Mouse (Mus musculus) heart, embryonic 10.5 days (tissue): ENCODE data around the gene Ccdc144b. TPM values are rescaled to one million over a fixed set of nuclear protein-coding genes. Genes with fewer than 3 reads are reported as not detected.

Experiments
- DNase-seq: peaks from one replicate; pipeline ENCODE4 v3.0.0-alpha.2; 2017; ENCODE audit warnings: low spot score
- H3K27ac ChIP-seq: fragments of 300-500 bp; sonication (generic); 2 replicates; pipeline ENCODE4 v1.5.1; 2016; ENCODE audit warnings: mild to moderate bottlenecking
- H3K27me3 ChIP-seq: fragments of 300-500 bp; sonication (generic); 2 replicates; pipeline ENCODE4 v1.6.1; 2016; ENCODE audit warnings: mild to moderate bottlenecking; ENCODE audit not compliant: poor library complexity, insufficient read depth, severe bottlenecking
- H3K36me3 ChIP-seq: fragments of 300-500 bp; sonication (generic); 2 replicates; pipeline ENCODE4 v1.6.1; 2016; ENCODE audit warnings: mild to moderate bottlenecking, moderate library complexity
- H3K4me1 ChIP-seq: fragments of 300-500 bp; sonication (generic); 2 replicates; pipeline ENCODE4 v1.6.1; 2016; ENCODE audit warnings: mild to moderate bottlenecking
- H3K4me3 ChIP-seq: fragments of 300-500 bp; sonication (generic); 2 replicates; pipeline ENCODE4 v1.5.1; 2016; ENCODE audit warnings: mild to moderate bottlenecking, moderate library complexity
- H3K9me3 ChIP-seq: fragments of 300-500 bp; sonication (generic); 2 replicates; pipeline ENCODE4 v1.6.1; 2016; ENCODE audit warnings: mild to moderate bottlenecking, moderate library complexity
- WGBS: fragments of 180-500 bp; shearing (Covaris S2); methylation state at CpG from one replicate; pipeline ENCODE4 v1.1.7; 2016; 5-methylcytosine and 5-hydroxymethylcytosine counted together
- polyA plus RNA-seq: library from polyadenylated mRNA; unstranded; fragments of >200 nt; fragmentation: Nextera tagmentation; extraction: Ambion mirVana; gene quantifications from 2 replicates; pipeline ENCODE4 v1.2.1, GENCODE M21; 2016

The Ccdc144b gene
- polyA plus RNA-seq: 0.02 TPM in 1 of 2 replicates, not detected in the other

DNA sequence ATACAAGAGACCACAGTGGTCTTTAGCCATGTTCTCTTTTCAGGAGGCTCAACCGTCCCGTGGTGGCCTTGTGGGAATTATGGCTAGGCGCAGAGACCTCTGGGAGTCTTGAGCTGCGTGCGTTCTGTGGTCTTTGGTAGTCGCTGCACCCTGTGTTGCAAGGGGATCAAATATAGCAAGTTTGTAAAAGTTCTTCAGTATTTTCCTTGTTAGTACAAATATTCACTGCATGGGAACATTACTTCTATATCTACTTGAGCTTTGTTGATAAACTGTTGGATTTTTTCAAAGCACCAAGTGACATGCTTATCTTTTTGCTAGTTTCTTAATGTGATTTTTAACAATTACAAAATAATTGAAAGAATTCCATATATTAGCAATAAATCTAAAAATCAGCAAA, at the start of gene Ccdc144b:
Gene Ccdc144b, minus strand, starts transcription at position 101 of the 400 bp plus-strand sequence.
- Histone ChIP-seq H3K36me3 (no peaks in the 10 kb centered on the region), H3K9me3 (no peaks in the 10 kb centered on the region), H3K4me1 (no peaks in the 10 kb centered on the region), H3K4me3 (no peak within 1 kb of the TSS), H3K27ac (no peak within 1 kb of the TSS), H3K27me3 (no peaks in the 10 kb centered on the region)
- no peak for DNase-seq
- 90% methylated on average over 6 of the region's 6 CpGs for WGBS

DNA sequence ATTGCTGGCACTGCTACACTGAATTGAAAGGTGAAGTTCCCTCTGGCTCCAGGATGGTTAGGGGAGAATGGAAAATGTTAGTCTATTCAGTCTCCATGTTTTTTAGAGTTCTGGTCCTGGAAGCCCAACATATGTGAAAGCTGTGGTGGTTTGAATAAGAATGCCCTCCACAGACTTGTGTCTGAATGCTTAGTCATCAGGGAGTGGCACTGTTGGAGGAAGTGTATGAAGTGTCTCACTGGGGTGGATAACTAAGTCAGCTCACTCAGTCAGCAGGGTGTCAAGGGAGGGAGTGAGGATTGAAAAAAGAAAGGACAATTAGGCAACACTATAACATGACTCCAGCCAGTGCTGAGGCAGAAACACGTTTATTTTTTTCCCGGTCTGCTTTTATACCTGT, 42.0 kb upstream of the Ccdc144b start:
- Histone ChIP-seq H3K4me1 (no peaks in the 10 kb centered on the region), H3K36me3 (peaks cover 22% of the 10 kb centered on the region), H3K4me3 (no peak overlapping the region), H3K27me3 (no peaks in the 10 kb centered on the region), H3K9me3 (no peaks in the 10 kb centered on the region), H3K27ac (no peak overlapping the region)
- no peak for DNase-seq
- 89% methylated on average over 2 of the region's 2 CpGs for WGBS

DNA sequence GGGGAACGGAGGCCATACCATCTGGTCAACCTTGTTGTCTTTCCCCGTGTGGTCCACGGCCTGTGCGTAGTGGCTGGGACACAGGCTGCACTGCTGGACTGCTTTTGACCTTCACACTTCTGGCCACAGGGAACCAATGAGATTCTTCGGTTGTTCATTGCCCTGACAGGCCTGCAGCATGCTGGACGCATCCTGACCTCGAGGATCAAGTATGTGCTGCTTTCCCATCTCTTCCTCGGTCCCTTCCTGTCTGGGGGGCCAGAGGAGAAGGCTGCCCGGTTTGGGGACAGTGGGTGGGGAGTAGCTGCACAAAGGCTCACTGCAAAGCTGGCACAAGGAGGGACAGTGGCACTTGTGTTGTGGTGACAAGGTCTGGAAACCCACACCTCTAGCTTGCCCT, 34.2 kb upstream of the Ccdc144b start:
- 86% methylated on average over 9 of the region's 9 CpGs for WGBS

GRCm38 (mm10) chr3:36085394-36085793, 32.0 kb upstream of the Ccdc144b start:
- Histone ChIP-seq H3K27ac (no peak overlapping the region), H3K36me3 (peaks cover 92% of the 10 kb centered on the region), H3K27me3 (no peaks in the 10 kb centered on the region), H3K4me1 (no peaks in the 10 kb centered on the region), H3K9me3 (no peaks in the 10 kb centered on the region), H3K4me3 (no peak overlapping the region)
- peak; percentile 69 for DNase-seq
- WGBS: 93% methylated on average over 5 of the region's 5 CpGs

More for the DNA sequence above, 34.2 kb upstream of the Ccdc144b start:
- DNase-seq: no peak
- Histone ChIP-seq H3K27ac (no peak overlapping the region), H3K4me3 (no peak overlapping the region), H3K9me3 (no peaks in the 10 kb centered on the region), H3K27me3 (no peaks in the 10 kb centered on the region), H3K4me1 (no peaks in the 10 kb centered on the region), H3K36me3 (peaks cover 86% of the 10 kb centered on the region)

GRCm38 (mm10) chr3:36083381-36083780, 30.0 kb upstream of the Ccdc144b start:
- Histone ChIP-seq H3K27me3 (no peaks in the 10 kb centered on the region), H3K4me1 (no peaks in the 10 kb centered on the region), H3K4me3 (no peak overlapping the region), H3K9me3 (no peaks in the 10 kb centered on the region), H3K27ac (no peak overlapping the region), H3K36me3 (peaks cover 93% of the 10 kb centered on the region)
- 94% methylated on average over 7 of the region's 7 CpGs for WGBS
- DNase-seq: peak; percentile 68

DNA sequence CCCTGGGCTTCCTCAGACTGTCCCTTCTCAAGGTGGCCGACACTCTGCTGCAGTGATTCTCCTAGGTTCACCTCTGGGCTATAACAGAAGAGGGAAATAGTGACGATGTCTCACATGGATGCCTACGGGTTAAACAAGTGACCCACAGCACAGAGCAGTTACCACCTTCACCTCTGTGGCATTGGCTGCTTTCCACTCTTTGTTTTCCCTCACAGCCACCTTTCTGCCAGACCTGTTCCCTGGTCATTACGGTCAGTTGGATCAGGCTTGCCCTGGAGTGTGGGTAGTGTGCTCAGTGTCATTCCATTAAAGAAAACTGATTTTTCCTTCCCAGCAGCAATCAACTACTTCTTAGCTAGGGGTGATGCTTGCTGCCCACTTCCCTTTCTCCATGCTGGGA, 29.5 kb upstream of the Ccdc144b start:
- 91% methylated on average over 4 of the region's 4 CpGs for WGBS
- peak; percentile 63 for DNase-seq
- Histone ChIP-seq H3K36me3 (peaks cover 93% of the 10 kb centered on the region), H3K4me1 (no peaks in the 10 kb centered on the region), H3K27ac (no peak overlapping the region), H3K27me3 (no peaks in the 10 kb centered on the region), H3K9me3 (no peaks in the 10 kb centered on the region), H3K4me3 (no peak overlapping the region)

- H3K4me1 ChIP-seq: no peaks in the 10 kb centered on the region
- no peaks in the 10 kb centered on the region for H3K27me3 ChIP-seq
- 90% methylated on average over 5 of the region's 5 CpGs for WGBS
- peaks cover 93% of the 10 kb centered on the region for H3K36me3 ChIP-seq
- no peaks in the 10 kb centered on the region for H3K9me3 ChIP-seq
- H3K4me3 ChIP-seq: no peak overlapping the region
- no peak overlapping the region for H3K27ac ChIP-seq
- peak; percentile 52 for DNase-seq
These were observed 27.4 kb upstream of the Ccdc144b start for GRCm38 (mm10) chr3:36080741-36081140.

- peaks cover 93% of the 10 kb centered on the region for H3K36me3 ChIP-seq
- H3K9me3 ChIP-seq: no peaks in the 10 kb centered on the region
- H3K4me3 ChIP-seq: no peak overlapping the region
- H3K27me3 ChIP-seq: no peaks in the 10 kb centered on the region
- peak; percentile 63 for DNase-seq
- H3K4me1 ChIP-seq: no peaks in the 10 kb centered on the region
- no peak overlapping the region for H3K27ac ChIP-seq
- 85% methylated on average over 5 of the region's 5 CpGs for WGBS
These were observed 26.5 kb upstream of the Ccdc144b start for GRCm38 (mm10) chr3:36079886-36080285.

DNA sequence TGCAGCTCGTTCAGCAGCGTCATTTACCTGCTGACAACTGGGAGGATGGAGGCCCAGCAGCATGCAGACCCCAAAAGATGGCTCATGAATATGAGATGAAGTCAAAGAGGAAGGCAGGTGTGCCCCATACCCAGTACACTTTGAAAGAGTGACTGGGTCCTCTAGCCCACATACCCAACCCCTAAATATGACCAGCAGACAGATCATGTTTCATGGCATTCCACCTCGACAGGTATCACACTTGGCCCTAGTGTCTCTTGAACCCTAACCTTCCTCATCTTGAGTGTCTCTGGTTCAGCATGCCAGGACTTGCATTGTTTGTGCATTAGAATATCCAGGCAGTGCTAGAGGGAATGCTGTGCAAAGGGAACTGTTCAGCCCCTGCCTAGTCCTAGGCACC, 24.0 kb upstream of the Ccdc144b start:
- H3K9me3 ChIP-seq: no peaks in the 10 kb centered on the region
- H3K27ac ChIP-seq: no peak overlapping the region
- 90% methylated on average over 3 of the region's 3 CpGs for WGBS
- H3K27me3 ChIP-seq: no peaks in the 10 kb centered on the region
- H3K36me3 ChIP-seq: peaks cover 87% of the 10 kb centered on the region
- H3K4me1 ChIP-seq: no peaks in the 10 kb centered on the region
- peak; percentile 66 for DNase-seq
- no peak overlapping the region for H3K4me3 ChIP-seq

GRCm38 (mm10) chr3:36075466-36075865, 22.1 kb upstream of the Ccdc144b start:
- WGBS: 93% methylated on average over 6 of the region's 6 CpGs
- H3K27me3 ChIP-seq: no peaks in the 10 kb centered on the region
- peak; percentile 41 for DNase-seq
- H3K4me1 ChIP-seq: no peaks in the 10 kb centered on the region
- H3K9me3 ChIP-seq: no peaks in the 10 kb centered on the region
- peaks cover 78% of the 10 kb centered on the region for H3K36me3 ChIP-seq
- no peak overlapping the region for H3K4me3 ChIP-seq
- no peak overlapping the region for H3K27ac ChIP-seq

- peak; percentile 52 for DNase-seq
- no peaks in the 10 kb centered on the region for H3K27me3 ChIP-seq
- H3K4me1 ChIP-seq: no peaks in the 10 kb centered on the region
- H3K9me3 ChIP-seq: no peaks in the 10 kb centered on the region
- H3K4me3 ChIP-seq: no peak overlapping the region
- H3K27ac ChIP-seq: no peak overlapping the region
- WGBS: 92% methylated on average over 6 of the region's 6 CpGs
- peaks cover 74% of the 10 kb centered on the region for H3K36me3 ChIP-seq
These were observed 20.9 kb upstream of the Ccdc144b start for GRCm38 (mm10) chr3:36074231-36074630.

GRCm38 (mm10) chr3:36071047-36071446, 17.7 kb upstream of the Ccdc144b start:
- DNase-seq: no peak
- Histone ChIP-seq H3K27me3 (no peaks in the 10 kb centered on the region), H3K27ac (no peak overlapping the region), H3K4me1 (peaks cover 11% of the 10 kb centered on the region), H3K36me3 (peaks cover 43% of the 10 kb centered on the region), H3K9me3 (no peaks in the 10 kb centered on the region), H3K4me3 (no peak overlapping the region)
- WGBS: 92% methylated on average over 5 of the region's 5 CpGs

DNA sequence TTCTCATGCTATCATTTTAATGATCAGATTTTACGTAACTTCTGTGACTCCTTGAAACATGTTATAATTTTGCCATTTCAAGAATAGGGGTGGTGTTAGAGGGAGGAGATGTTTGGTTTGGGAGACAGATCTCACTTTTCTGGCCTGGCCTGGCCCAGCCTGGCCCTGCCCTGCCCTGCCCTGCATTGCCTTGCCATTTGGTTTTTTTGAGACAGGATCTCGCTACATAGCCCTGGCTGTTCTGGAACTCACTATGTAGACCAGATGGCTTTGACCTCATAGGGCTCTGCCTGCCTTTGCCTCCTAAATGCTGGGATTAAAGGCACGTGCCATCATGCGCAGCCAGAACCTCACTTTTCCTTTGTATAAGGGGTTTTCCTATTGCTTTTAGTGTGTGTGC, 17.1 kb upstream of the Ccdc144b start:
- Histone ChIP-seq H3K27me3 (no peaks in the 10 kb centered on the region), H3K9me3 (no peaks in the 10 kb centered on the region), H3K4me3 (no peak overlapping the region), H3K36me3 (peaks cover 37% of the 10 kb centered on the region), H3K27ac (no peak overlapping the region), H3K4me1 (peaks cover 11% of the 10 kb centered on the region)
- peak; percentile 71 for DNase-seq
- WGBS: 93% methylated on average over 4 of the region's 4 CpGs

- peaks cover 13% of the 10 kb centered on the region for H3K4me1 ChIP-seq
- peaks cover 18% of the 10 kb centered on the region for H3K36me3 ChIP-seq
- no peak overlapping the region for H3K27ac ChIP-seq
- H3K4me3 ChIP-seq: no peak overlapping the region
- 0 out of 2 replicates have a peak, but pooled peaks cover 9% of the 10 kb centered on the region for H3K27me3 ChIP-seq
- 84% methylated on average over 6 of the region's 6 CpGs for WGBS
- no peaks in the 10 kb centered on the region for H3K9me3 ChIP-seq
- no peak for DNase-seq
These were observed 14.4 kb upstream of the Ccdc144b start for GRCm38 (mm10) chr3:36067731-36068130.
